Mouse (Mus musculus) hindbrain, embryonic 16.5 days (tissue): Measurements from ENCODE around the gene Cntn6. TPM values are rescaled to one million over a fixed set of nuclear protein-coding genes. Genes with fewer than 3 reads are reported as not detected.

Source experiments
- ATAC-seq: fragments of 200-750 bp; cut with Nextera tagmentation; 2 replicates; pipeline ENCODE4 v1.8.0; 2017; ENCODE audit warnings: moderate TSS enrichment, moderate library complexity
- H3K27ac ChIP-seq: fragments of 300-500 bp; sonication (generic); 2 replicates; pipeline ENCODE4 v1.5.1; 2014; ENCODE audit warnings: low read depth, mild to moderate bottlenecking, control low read depth, low read length, moderate library complexity
- H3K27me3 ChIP-seq: fragments of 300-500 bp; sonication (generic); replicated peaks from 2 replicates; pipeline ENCODE4 v1.6.1; 2014; ENCODE audit warnings: low read length; ENCODE audit not compliant: control insufficient read depth, insufficient read depth
- H3K36me3 ChIP-seq: fragments of 300-500 bp; sonication (generic); 2 replicates; pipeline ENCODE4 v1.6.1; 2014; ENCODE audit warnings: mild to moderate bottlenecking, low read length, moderate library complexity, mixed read lengths; ENCODE audit not compliant: control insufficient read depth, insufficient read depth
- H3K4me1 ChIP-seq: fragments of 300-500 bp; sonication (generic); 2 replicates; pipeline ENCODE4 v1.6.1; 2014; ENCODE audit warnings: low read depth, low read length; ENCODE audit not compliant: control insufficient read depth, insufficient read depth
- H3K4me2 ChIP-seq: fragments of 300-500 bp; sonication (generic); 2 replicates; pipeline ENCODE4 v1.6.1; 2014; ENCODE audit warnings: mild to moderate bottlenecking, low read length, control low read depth, moderate library complexity
- H3K4me3 ChIP-seq: fragments of 300-500 bp; sonication (generic); 2 replicates; pipeline ENCODE4 v1.5.1; 2014; ENCODE audit warnings: mild to moderate bottlenecking, low read length, control low read depth, moderate library complexity
- H3K9ac ChIP-seq: fragments of 300-500 bp; sonication (generic); 2 replicates; pipeline ENCODE4 v1.6.1; 2014; ENCODE audit warnings: low read depth, mild to moderate bottlenecking, control low read depth, low read length, moderate library complexity
- H3K9me3 ChIP-seq: fragments of 300-500 bp; sonication (generic); 2 replicates; pipeline ENCODE4 v1.6.1; 2014; ENCODE audit warnings: mild to moderate bottlenecking, low read length, moderate library complexity; ENCODE audit not compliant: control insufficient read depth
- WGBS: fragments of 180-500 bp; shearing (Covaris S2); extraction: QIAGEN DNeasy Blood & Tissue Kit; methylation state at CpG from one replicate; pipeline ENCODE4 v1.1.7; 2014; 5-methylcytosine and 5-hydroxymethylcytosine counted together
- polyA plus RNA-seq: library from polyadenylated mRNA; unstranded; fragments of >200 nt; fragmentation: Nextera tagmentation; extraction: Ambion mirVana; gene quantifications from 2 replicates; pipeline ENCODE4 v1.2.1, GENCODE M21; 2015

The Cntn6 gene
- polyA plus RNA-seq, 1 experiment from 2014 or later: 15.9 TPM

DNA sequence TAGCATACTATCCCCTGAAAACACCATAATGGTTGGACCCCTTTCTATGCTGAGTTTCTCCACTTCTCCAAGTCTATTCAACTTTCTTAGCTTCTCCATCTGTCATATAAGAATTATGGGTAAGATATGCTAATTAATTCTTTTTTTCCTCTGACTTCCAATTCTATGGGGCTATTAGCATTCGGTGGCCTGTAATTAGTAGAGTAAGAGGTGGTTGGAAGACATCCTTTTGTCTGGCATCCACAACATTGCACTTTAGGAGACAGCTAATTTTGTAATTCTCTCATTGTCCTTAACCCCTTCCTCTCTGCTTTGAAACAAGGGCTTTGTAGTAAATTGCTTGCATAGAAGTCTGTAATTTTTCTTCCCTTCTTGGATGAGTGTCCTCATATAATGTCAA, 387.1 kb downstream of the Cntn6 start:
- 59% methylated on average over 1 of the region's 1 CpGs for WGBS
- H3K27me3 ChIP-seq: no peaks in the 10 kb centered on the region
- no peak overlapping the region for H3K9ac ChIP-seq
- no peak overlapping the region for H3K4me2 ChIP-seq
- no peaks in the 10 kb centered on the region for H3K36me3 ChIP-seq
- no peaks in the 10 kb centered on the region for H3K4me1 ChIP-seq
- ATAC-seq: no peak
- no peak overlapping the region for H3K4me3 ChIP-seq
- no peak overlapping the region for H3K27ac ChIP-seq
- H3K9me3 ChIP-seq: no peaks in the 10 kb centered on the region

DNA sequence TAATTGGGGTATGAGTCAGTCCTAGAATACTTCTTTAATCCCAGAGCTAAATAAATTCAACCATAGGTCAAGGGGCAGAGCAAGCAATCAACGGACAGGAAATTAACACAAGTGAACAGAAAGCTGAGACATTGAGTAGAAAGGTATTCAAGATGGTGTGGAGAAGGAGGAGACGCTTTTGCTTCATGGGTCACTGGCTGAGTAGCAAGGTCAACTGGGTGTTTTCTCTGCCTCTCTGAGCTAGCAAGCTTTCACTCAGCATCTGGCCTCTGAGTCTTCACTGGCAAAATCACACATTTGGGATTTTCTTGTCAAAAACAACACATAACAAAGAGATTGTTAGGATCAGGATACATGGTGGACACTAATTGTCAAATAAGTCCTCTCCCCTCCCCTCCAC, 391.4 kb downstream of the Cntn6 start:
- H3K9ac ChIP-seq: no peak overlapping the region
- H3K36me3 ChIP-seq: no peaks in the 10 kb centered on the region
- H3K9me3 ChIP-seq: no peaks in the 10 kb centered on the region
- H3K4me2 ChIP-seq: no peak overlapping the region
- no peak overlapping the region for H3K27ac ChIP-seq
- ATAC-seq: no peak
- no peaks in the 10 kb centered on the region for H3K27me3 ChIP-seq
- H3K4me3 ChIP-seq: no peak overlapping the region
- 21% methylated on average over 2 of the region's 2 CpGs for WGBS
- H3K4me1 ChIP-seq: no peaks in the 10 kb centered on the region

DNA sequence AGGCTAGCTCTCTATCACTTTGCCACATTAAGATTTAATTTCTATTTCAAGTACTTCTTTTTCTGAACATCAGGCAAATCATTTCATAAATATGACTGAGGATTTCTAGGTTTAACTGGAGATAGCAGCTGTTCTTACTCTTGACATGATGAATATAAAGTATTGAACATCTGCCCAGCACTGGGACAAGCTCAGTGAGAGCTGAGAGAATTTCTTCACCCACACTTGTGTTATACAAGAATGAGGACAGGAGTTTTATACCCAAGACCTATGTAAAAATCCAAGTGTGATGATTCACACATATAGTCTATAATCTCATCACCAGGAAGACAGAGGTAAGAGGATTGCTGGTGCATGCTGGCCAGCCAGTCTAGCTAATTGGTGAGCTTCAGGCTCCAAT, 393.2 kb downstream of the Cntn6 start:
- no peak overlapping the region for H3K9ac ChIP-seq
- no peak overlapping the region for H3K4me2 ChIP-seq
- no peak overlapping the region for H3K4me3 ChIP-seq
- no peak overlapping the region for H3K27ac ChIP-seq
- no peaks in the 10 kb centered on the region for H3K4me1 ChIP-seq
- H3K9me3 ChIP-seq: no peaks in the 10 kb centered on the region
- H3K36me3 ChIP-seq: no peaks in the 10 kb centered on the region
- H3K27me3 ChIP-seq: no peaks in the 10 kb centered on the region
- no peak for ATAC-seq

DNA sequence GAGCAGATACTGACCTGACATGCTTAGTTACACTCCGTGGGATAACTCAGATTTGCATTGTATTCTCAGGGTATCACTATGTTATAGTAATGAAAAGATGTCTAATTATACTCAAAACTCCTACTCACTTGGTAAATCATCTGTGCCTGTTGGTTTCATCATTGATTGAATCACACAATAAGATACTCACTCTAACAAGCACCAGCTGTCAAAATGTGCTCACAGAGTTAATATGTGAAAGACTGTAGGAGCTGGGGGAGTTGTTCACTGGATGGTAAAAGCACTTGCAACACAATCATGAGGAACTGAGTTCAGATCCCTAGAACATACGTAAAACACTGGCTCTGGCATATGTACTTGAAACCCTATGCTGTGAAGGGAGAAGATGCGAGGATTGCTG, 398.5 kb downstream of the Cntn6 start:
- no peaks in the 10 kb centered on the region for H3K4me1 ChIP-seq
- WGBS: 83% methylated on average over 3 of the region's 3 CpGs

More for the DNA sequence above, 398.5 kb downstream of the Cntn6 start:
- H3K27ac ChIP-seq: no peak overlapping the region
- H3K4me3 ChIP-seq: no peak overlapping the region
- H3K36me3 ChIP-seq: no peaks in the 10 kb centered on the region
- no peaks in the 10 kb centered on the region for H3K27me3 ChIP-seq
- H3K4me2 ChIP-seq: no peak overlapping the region
- no peak for ATAC-seq
- no peaks in the 10 kb centered on the region for H3K9me3 ChIP-seq
- no peak overlapping the region for H3K9ac ChIP-seq
